Mouse (Mus musculus) thymus, postnatal 4 days (tissue): ENCODE measurements around the gene Rps6ka2.
"Not testable (repeated sequence)": the region's sequence is repeated elsewhere in the genome, so short reads cannot be mapped to it uniquely, and the experiment has no call there.

ENCODE experiments used
- DNase-seq: peaks from one replicate; pipeline ENCODE4 v3.0.0; 2021

Gene Rps6ka2

GRCm38 (mm10) chr17:7271522-7272134 is 101.7 kb downstream of the Rps6ka2 start:
- DNase-seq, result no peak

- no peak for DNase-seq
Observed at GRCm38 (mm10) chr17:7273054-7273453, 103.1 kb downstream of the Rps6ka2 start.

- no peak for DNase-seq
Observed at GRCm38 (mm10) chr17:7273785-7274184, 103.9 kb downstream of the Rps6ka2 start.

GRCm38 (mm10) chr17:7278702-7279242 is 108.9 kb downstream of the Rps6ka2 start:
- DNase-seq, result no peak

GRCm38 (mm10) chr17:7279251-7279650 is 109.3 kb downstream of the Rps6ka2 start:
- DNase-seq, result no peak

GRCm38 (mm10) chr17:7284297-7284910 is 114.5 kb downstream of the Rps6ka2 start:
- DNase-seq, result no peak

GRCm38 (mm10) chr17:7285292-7285691 is 115.4 kb downstream of the Rps6ka2 start:
- DNase-seq, result no peak

- DNase-seq, result no peak
Observed at GRCm38 (mm10) chr17:7286422-7287050, 116.6 kb downstream of the Rps6ka2 start.

- DNase-seq, result no peak
Observed at GRCm38 (mm10) chr17:7292012-7292684, 122.2 kb downstream of the Rps6ka2 start.

GRCm38 (mm10) chr17:7306278-7307196 is 136.6 kb downstream of the Rps6ka2 start:
- peak; percentile 18 for DNase-seq

GRCm38 (mm10) chr17:7315693-7316382 is 145.9 kb downstream of the Rps6ka2 start:
- DNase-seq, result not testable (repeated sequence)

- DNase-seq, result not testable (repeated sequence)
Observed at GRCm38 (mm10) chr17:7319789-7320188, 149.9 kb downstream of the Rps6ka2 start.

- not testable (repeated sequence) for DNase-seq
Observed at GRCm38 (mm10) chr17:7324346-7324745, 154.4 kb downstream of the Rps6ka2 start, which contains the start of gene Tcp10a. TSS of gene Tcp10a (plus strand) at chr17:7324646.

GRCm38 (mm10) chr17:7326415-7326814 is 156.5 kb downstream of the Rps6ka2 start:
- not testable (repeated sequence) for DNase-seq

GRCm38 (mm10) chr17:7332745-7333144 is 162.8 kb downstream of the Rps6ka2 start:
- not testable (repeated sequence) for DNase-seq

GRCm38 (mm10) chr17:7337381-7337780 is 167.5 kb downstream of the Rps6ka2 start:
- not testable (repeated sequence) for DNase-seq

- not testable (repeated sequence) for DNase-seq
Observed at GRCm38 (mm10) chr17:7348765-7349164, 178.8 kb downstream of the Rps6ka2 start.

- DNase-seq, result not testable (repeated sequence)
Observed at GRCm38 (mm10) chr17:7352596-7352995, 182.7 kb downstream of the Rps6ka2 start, which contains the start of gene Ttll2. TSS of gene Ttll2 (minus strand) at chr17:7352696.
